Mouse (Mus musculus): ENCODE data around the gene Nudt1. TPM values are rescaled to one million over a fixed set of nuclear protein-coding genes. Genes with fewer than 3 reads are reported as not detected.
A peak's percentile ranks its signal among the peaks of the same experiment; 100 is the strongest.

The Nudt1 gene
- polyA plus RNA-seq, 1 experiment from 2014 or later: 19.2 TPM

DNA sequence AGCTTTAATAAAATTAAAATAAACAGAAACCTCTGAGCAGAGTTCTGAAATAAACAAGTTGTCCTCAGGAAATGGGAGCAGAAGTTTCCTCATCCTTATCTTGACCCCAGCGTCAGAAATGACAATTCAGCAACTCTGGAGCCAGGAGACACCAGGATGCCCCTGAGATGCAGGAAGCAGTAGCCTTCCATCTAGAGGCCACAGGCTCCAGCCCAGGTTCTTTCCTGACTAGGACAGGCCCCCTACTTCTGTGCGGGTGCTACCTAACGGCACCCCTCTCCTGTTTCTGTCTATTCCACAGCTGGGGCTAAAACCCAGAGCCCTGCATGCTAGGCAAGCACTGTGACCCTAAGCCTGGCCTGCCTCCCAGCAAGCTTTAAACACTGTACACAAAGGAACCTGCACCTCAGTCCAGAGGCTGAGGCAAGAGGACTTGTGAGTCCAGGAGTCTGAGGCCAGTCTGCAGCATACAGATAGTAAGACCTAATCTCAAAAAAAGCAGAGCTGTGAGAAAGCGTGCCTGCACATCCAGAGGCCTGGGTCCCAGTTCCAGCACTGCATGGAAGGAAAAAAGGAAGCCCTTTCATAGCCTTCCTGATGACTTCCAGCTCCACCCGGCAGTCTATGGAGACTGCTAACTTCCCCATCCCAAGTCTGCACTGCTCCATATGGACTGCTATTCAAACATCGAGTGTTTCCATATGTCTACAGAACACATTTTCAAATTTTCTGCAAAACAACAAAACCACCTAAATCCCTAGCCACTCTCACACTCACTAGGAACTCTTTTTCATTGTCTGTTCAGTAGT is 49.2 kb downstream of the Nudt1 start:
- Histone ChIP-seq H3K4me3 (ENCODE audit: low read depth, low read length) (no peak overlapping the region), H3K9ac (ENCODE audit: low read depth, low read length) (no peak overlapping the region), H3K36me3 (ENCODE audit: control insufficient read depth, insufficient read depth, low read length) (no peaks in the 10 kb centered on the region), H3K9me3 (replicated peaks; ENCODE audit: control insufficient read depth, low read length, poor library complexity, severe bottlenecking) (no peaks in the 10 kb centered on the region), H3K27me3 (ENCODE audit: control insufficient read depth, insufficient read depth, low read depth, low read length) (no peaks in the 10 kb centered on the region), H3K27ac (ENCODE audit: low read length) (no peak overlapping the region), H3K4me1 (ENCODE audit: control insufficient read depth, insufficient read depth, low read length) (peaks cover 6% of the 10 kb centered on the region), H3K4me2 (ENCODE audit: low read length) (no peak overlapping the region)
- ATAC-seq: no peak
- 81% methylated on average over 6 of the region's 6 CpGs for WGBS

- no peak for ATAC-seq
These were observed 50.2 kb downstream of the Nudt1 start for GRCm38 (mm10) chr5:140371671-140372070.

DNA sequence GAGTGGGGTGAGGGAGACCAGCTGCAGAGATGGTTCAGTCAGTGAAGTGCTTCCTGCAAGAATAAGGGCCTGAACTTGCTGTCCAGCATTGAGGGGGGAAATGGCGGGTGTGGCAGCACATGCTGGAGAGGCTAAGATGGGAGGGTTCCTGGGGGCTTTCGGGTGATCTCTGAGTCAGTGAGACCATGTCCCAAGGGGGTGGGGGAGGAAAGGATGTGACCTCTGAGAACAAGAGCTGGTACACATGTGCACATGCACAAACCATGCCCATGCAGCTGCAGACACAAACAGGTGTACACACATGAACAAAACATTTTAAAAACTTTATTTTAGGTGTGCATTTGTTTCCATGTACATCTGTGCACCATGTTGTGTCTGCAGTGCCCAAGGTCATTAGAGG is 52.3 kb downstream of the Nudt1 start:
- Histone ChIP-seq H3K27me3 (ENCODE audit: control insufficient read depth, insufficient read depth, low read depth, low read length) (no peaks in the 10 kb centered on the region), H3K9ac (ENCODE audit: low read depth, low read length) (no peak overlapping the region), H3K4me1 (ENCODE audit: control insufficient read depth, insufficient read depth, low read length) (peaks cover 6% of the 10 kb centered on the region), H3K9me3 (replicated peaks; ENCODE audit: control insufficient read depth, low read length, poor library complexity, severe bottlenecking) (no peaks in the 10 kb centered on the region), H3K27ac (ENCODE audit: low read length) (no peak overlapping the region), H3K4me2 (ENCODE audit: low read length) (no peak overlapping the region), H3K36me3 (ENCODE audit: control insufficient read depth, insufficient read depth, low read length) (no peaks in the 10 kb centered on the region), H3K4me3 (ENCODE audit: low read depth, low read length) (no peak overlapping the region)
- WGBS: 86% methylated on average over 2 of the region's 2 CpGs
- no peak for ATAC-seq

More at GRCm38 (mm10) chr5:140371671-140372070, 50.2 kb downstream of the Nudt1 start:
- Histone ChIP-seq H3K4me2 (ENCODE audit: low read length) (no peak overlapping the region), H3K36me3 (ENCODE audit: control insufficient read depth, insufficient read depth, low read length) (no peaks in the 10 kb centered on the region), H3K9me3 (replicated peaks; ENCODE audit: control insufficient read depth, low read length, poor library complexity, severe bottlenecking) (no peaks in the 10 kb centered on the region), H3K27me3 (ENCODE audit: control insufficient read depth, insufficient read depth, low read depth, low read length) (no peaks in the 10 kb centered on the region), H3K4me3 (ENCODE audit: low read depth, low read length) (no peak overlapping the region), H3K27ac (ENCODE audit: low read length) (no peak overlapping the region), H3K4me1 (ENCODE audit: control insufficient read depth, insufficient read depth, low read length) (peaks cover 6% of the 10 kb centered on the region), H3K9ac (ENCODE audit: low read depth, low read length) (no peak overlapping the region)
- WGBS: 96% methylated on average over 3 of the region's 3 CpGs

DNA sequence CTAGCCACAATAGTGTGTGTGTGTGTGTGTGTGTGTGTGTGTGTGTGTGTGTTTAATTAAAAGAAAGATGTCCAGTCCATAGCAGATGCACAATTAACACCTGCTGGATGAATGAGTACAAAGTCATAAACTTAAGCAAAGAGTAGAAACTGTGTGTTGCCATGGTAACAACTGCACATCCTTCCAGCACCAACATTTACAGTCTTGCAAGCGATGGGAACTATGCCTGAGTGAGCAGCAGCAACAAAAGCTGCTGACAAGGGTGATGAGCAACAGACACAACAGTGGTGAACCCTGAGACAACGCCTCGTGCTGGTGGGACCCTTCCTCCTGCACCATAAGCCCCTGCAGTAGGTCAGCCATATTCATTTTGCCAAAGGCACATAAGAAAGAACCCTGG is 52.8 kb downstream of the Nudt1 start:
- no peak overlapping the region for H3K4me3 ChIP-seq (ENCODE audit: low read depth, low read length)
- H3K4me2 ChIP-seq (ENCODE audit: low read length): no peak overlapping the region
- H3K9ac ChIP-seq (ENCODE audit: low read depth, low read length): no peak overlapping the region
- 52% methylated on average over 3 of the region's 3 CpGs for WGBS
- peaks cover 6% of the 10 kb centered on the region for H3K4me1 ChIP-seq (ENCODE audit: control insufficient read depth, insufficient read depth, low read length)
- H3K27ac ChIP-seq (ENCODE audit: low read length): peak overlapping the region; percentile 15; the same call in 1 of the 2 replicates
- no peaks in the 10 kb centered on the region for H3K36me3 ChIP-seq (ENCODE audit: control insufficient read depth, insufficient read depth, low read length)
- no peaks in the 10 kb centered on the region for H3K9me3 ChIP-seq (replicated peaks; ENCODE audit: control insufficient read depth, low read length, poor library complexity, severe bottlenecking)
- H3K27me3 ChIP-seq (ENCODE audit: control insufficient read depth, insufficient read depth, low read depth, low read length): no peaks in the 10 kb centered on the region
- ATAC-seq: no peak

- H3K4me2 ChIP-seq (ENCODE audit: low read length): no peak overlapping the region
- no peaks in the 10 kb centered on the region for H3K27me3 ChIP-seq (ENCODE audit: control insufficient read depth, insufficient read depth, low read depth, low read length)
- H3K36me3 ChIP-seq (ENCODE audit: control insufficient read depth, insufficient read depth, low read length): no peaks in the 10 kb centered on the region
- 86% methylated on average over 4 of the region's 4 CpGs for WGBS
- no peak overlapping the region for H3K4me3 ChIP-seq (ENCODE audit: low read depth, low read length)
- peaks cover 6% of the 10 kb centered on the region for H3K4me1 ChIP-seq (ENCODE audit: control insufficient read depth, insufficient read depth, low read length)
- H3K9ac ChIP-seq (ENCODE audit: low read depth, low read length): no peak overlapping the region
- ATAC-seq: no peak
- H3K27ac ChIP-seq (ENCODE audit: low read length): no peak overlapping the region
- H3K9me3 ChIP-seq (replicated peaks; ENCODE audit: control insufficient read depth, low read length, poor library complexity, severe bottlenecking): no peaks in the 10 kb centered on the region
These were observed 53.9 kb downstream of the Nudt1 start for GRCm38 (mm10) chr5:140375249-140375829.

GRCm38 (mm10) chr5:140378121-140378853 is 56.8 kb downstream of the Nudt1 start:
- Histone ChIP-seq H3K4me3 (ENCODE audit: low read depth, low read length) (no peak overlapping the region), H3K4me2 (ENCODE audit: low read length) (no peak overlapping the region), H3K4me1 (ENCODE audit: control insufficient read depth, insufficient read depth, low read length) (peaks cover 6% of the 10 kb centered on the region), H3K9me3 (replicated peaks; ENCODE audit: control insufficient read depth, low read length, poor library complexity, severe bottlenecking) (no peaks in the 10 kb centered on the region), H3K36me3 (ENCODE audit: control insufficient read depth, insufficient read depth, low read length) (no peaks in the 10 kb centered on the region), H3K27me3 (ENCODE audit: control insufficient read depth, insufficient read depth, low read depth, low read length) (no peaks in the 10 kb centered on the region), H3K9ac (ENCODE audit: low read depth, low read length) (no peak overlapping the region), H3K27ac (ENCODE audit: low read length) (no peak overlapping the region)
- no peak for ATAC-seq
- WGBS: 95% methylated on average over 6 of the region's 6 CpGs

DNA sequence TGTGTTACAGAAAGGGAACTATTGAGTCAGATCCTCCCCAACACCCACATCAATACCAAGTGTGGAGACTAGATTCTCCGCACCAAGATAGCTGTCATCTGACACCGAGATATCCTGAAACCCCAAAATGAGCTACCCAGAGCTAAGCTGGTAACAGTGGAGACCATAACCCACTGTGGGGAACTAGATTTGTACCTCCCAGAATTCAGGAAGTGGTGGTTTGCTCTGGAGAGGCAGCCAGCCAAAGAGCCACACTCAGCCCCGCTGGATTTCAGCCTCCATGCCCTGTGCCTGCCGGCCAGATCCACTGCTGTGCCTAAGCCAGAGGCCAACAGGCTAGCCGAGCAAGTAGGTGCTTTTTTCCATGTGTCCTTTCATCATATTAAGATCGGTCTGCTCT is 57.8 kb downstream of the Nudt1 start:
- no peaks in the 10 kb centered on the region for H3K9me3 ChIP-seq (replicated peaks; ENCODE audit: control insufficient read depth, low read length, poor library complexity, severe bottlenecking)
- H3K4me1 ChIP-seq (ENCODE audit: control insufficient read depth, insufficient read depth, low read length): peaks cover 2% of the 10 kb centered on the region; the same call in 1 of the 2 replicates
- no peaks in the 10 kb centered on the region for H3K36me3 ChIP-seq (ENCODE audit: control insufficient read depth, insufficient read depth, low read length)
- WGBS: 81% methylated on average over 6 of the region's 6 CpGs
- no peak for ATAC-seq
- no peak overlapping the region for H3K4me2 ChIP-seq (ENCODE audit: low read length)
- no peak overlapping the region for H3K27ac ChIP-seq (ENCODE audit: low read length)
- H3K27me3 ChIP-seq (ENCODE audit: control insufficient read depth, insufficient read depth, low read depth, low read length): no peaks in the 10 kb centered on the region
- no peak overlapping the region for H3K9ac ChIP-seq (ENCODE audit: low read depth, low read length)
- no peak overlapping the region for H3K4me3 ChIP-seq (ENCODE audit: low read depth, low read length)

DNA sequence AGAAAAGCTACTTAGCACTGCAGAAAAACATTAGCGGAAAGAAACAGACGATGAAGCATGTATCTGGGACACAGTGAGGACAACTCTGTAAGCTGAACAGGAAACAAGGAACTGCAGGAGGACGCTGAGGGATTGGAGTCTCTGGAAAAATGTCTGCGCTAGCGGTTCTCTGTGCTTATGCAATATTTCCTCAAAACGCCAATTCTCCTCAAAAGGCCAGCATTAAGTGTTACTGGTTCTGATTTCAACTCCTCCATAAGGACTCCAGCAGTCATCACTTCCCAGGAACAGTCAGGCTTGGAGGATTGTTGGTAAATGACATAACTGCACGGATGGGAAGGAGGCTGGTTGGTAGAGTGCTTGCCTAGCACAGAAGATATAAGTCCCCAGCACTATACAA is 59.7 kb downstream of the Nudt1 start:
- no peak for ATAC-seq
- Histone ChIP-seq H3K4me3 (ENCODE audit: low read depth, low read length) (no peak overlapping the region), H3K9ac (ENCODE audit: low read depth, low read length) (no peak overlapping the region), H3K4me2 (ENCODE audit: low read length) (no peak overlapping the region), H3K9me3 (replicated peaks; ENCODE audit: control insufficient read depth, low read length, poor library complexity, severe bottlenecking) (no peaks in the 10 kb centered on the region), H3K27ac (ENCODE audit: low read length) (no peak overlapping the region), H3K27me3 (ENCODE audit: control insufficient read depth, insufficient read depth, low read depth, low read length) (no peaks in the 10 kb centered on the region), H3K4me1 (ENCODE audit: control insufficient read depth, insufficient read depth, low read length) (no peaks in the 10 kb centered on the region; the same call in 1 of the 2 replicates), H3K36me3 (ENCODE audit: control insufficient read depth, insufficient read depth, low read length) (no peaks in the 10 kb centered on the region)
- WGBS: 92% methylated on average over 7 of the region's 7 CpGs

DNA sequence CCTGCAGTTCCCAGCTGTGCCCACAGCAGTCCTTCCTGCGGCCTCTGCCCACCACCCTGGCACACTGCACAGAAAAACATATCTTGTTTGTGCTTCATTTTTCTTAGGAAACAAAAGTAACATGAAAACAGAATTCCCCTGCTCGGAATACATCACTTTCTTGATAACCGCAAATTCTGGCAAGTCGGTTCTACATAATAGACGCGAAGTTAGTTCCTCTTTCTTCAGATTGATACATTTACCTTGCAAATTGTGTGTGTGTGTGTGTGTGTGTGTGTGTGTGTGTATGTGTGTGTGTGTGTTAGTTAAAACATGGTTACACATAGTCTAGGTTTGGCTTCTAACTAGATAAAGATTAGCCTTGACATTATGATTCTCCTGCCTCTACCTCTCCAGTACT is 61.2 kb downstream of the Nudt1 start:
- no peak for ATAC-seq
- no peaks in the 10 kb centered on the region for H3K9me3 ChIP-seq (replicated peaks; ENCODE audit: control insufficient read depth, low read length, poor library complexity, severe bottlenecking)
- no peak overlapping the region for H3K27ac ChIP-seq (ENCODE audit: low read length)
- H3K4me2 ChIP-seq (ENCODE audit: low read length): no peak overlapping the region
- peaks cover 6% of the 10 kb centered on the region for H3K4me1 ChIP-seq (ENCODE audit: control insufficient read depth, insufficient read depth, low read length)
- WGBS: 95% methylated on average over 6 of the region's 6 CpGs
- no peak overlapping the region for H3K4me3 ChIP-seq (ENCODE audit: low read depth, low read length)
- H3K27me3 ChIP-seq (ENCODE audit: control insufficient read depth, insufficient read depth, low read depth, low read length): no peaks in the 10 kb centered on the region
- H3K9ac ChIP-seq (ENCODE audit: low read depth, low read length): no peak overlapping the region
- H3K36me3 ChIP-seq (ENCODE audit: control insufficient read depth, insufficient read depth, low read length): no peaks in the 10 kb centered on the region
